Mouse (Mus musculus) kidney, adult 2 months (tissue): ENCODE data around the gene Clcf1. TPM values are rescaled to one million over a fixed set of nuclear protein-coding genes. Genes with fewer than 3 reads are reported as not detected.

Experiments
- DNase-seq: peaks from one replicate; pipeline ENCODE4 v3.0.0; 2021
- H3K27ac ChIP-seq: fragments of 200-500 bp; 2 replicates; pipeline ENCODE4 v1.5.1; 2012; ENCODE audit warnings: low read depth, low read length, control low read depth, inconsistent platforms; ENCODE audit not compliant: insufficient read depth
- H3K27me3 ChIP-seq: fragments of 200-500 bp; replicated peaks from 2 replicates; pipeline ENCODE4 v1.6.1; 2012; ENCODE audit warnings: mild to moderate bottlenecking, moderate library complexity, low read length, inconsistent platforms; ENCODE audit not compliant: control insufficient read depth, insufficient read depth
- H3K36me3 ChIP-seq: fragments of 200-500 bp; 2 replicates; pipeline ENCODE4 v1.6.1; 2012; ENCODE audit warnings: mild to moderate bottlenecking, moderate library complexity, low read length, inconsistent platforms; ENCODE audit not compliant: control insufficient read depth, insufficient read depth
- H3K4me1 ChIP-seq: fragments of 200-500 bp; 2 replicates; pipeline ENCODE4 v1.6.1; 2011; ENCODE audit warnings: low read length; ENCODE audit not compliant: control insufficient read depth, insufficient read depth
- H3K4me3 ChIP-seq: fragments of 200-500 bp; 2 replicates; pipeline ENCODE4 v1.5.1; 2011; ENCODE audit warnings: mild to moderate bottlenecking, low read depth, low read length, control low read depth; ENCODE audit not compliant: insufficient read depth
- CTCF ChIP-seq: fragments of 200-500 bp; conservative IDR thresholded peaks from 2 replicates; pipeline ENCODE4 v1.5.1; 2011; ENCODE audit warnings: low read depth, mild to moderate bottlenecking, control low read depth, low read length, moderate library complexity, mixed read lengths; ENCODE audit not compliant: insufficient read depth, insufficient read length
- POLR2A ChIP-seq: fragments of 200-500 bp; IDR thresholded peaks from one replicate; pipeline ENCODE4 v1.6.1; 2011; ENCODE audit warnings: low read depth, low read length, control low read depth
- WGBS: fragments of 180-500 bp; shearing (Covaris S2); methylation state at CpG from one replicate; pipeline ENCODE4 v1.1.7; 2018; 5-methylcytosine and 5-hydroxymethylcytosine counted together
- polyA plus RNA-seq: library from polyadenylated mRNA; depleted of rRNA; stranded (reverse); fragments of >200 nt; gene quantifications from 2 replicates; pipeline ENCODE4 v1.2.3, GENCODE M21; 2012

Clcf1 gene
- polyA plus RNA-seq, 1 experiment: 13.6 TPM

DNA sequence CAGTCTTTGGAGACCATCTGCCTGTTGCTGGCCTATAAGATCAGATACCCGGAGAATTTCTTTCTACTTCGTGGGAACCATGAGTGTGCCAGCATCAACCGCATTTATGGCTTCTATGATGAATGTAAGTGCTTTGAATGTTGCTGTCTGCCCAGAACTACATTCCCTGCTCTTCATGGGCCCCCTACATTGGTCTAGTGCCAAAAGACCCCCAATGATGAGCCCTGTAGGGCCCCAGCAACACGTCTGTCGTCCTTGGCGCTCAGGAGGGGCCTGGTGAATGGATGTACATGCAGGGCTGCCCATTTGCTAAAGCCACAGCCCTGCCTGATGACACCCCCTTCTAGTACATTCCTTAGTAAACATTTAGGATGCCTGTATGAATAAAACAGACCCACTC is 20.9 kb upstream of the Clcf1 start:
- Histone ChIP-seq H3K36me3 (peaks cover 2% of the 10 kb centered on the region; the same call in 1 of the 2 replicates), H3K4me1 (peaks cover 11% of the 10 kb centered on the region; the same call in 1 of the 2 replicates), H3K4me3 (peak overlapping the region; percentile 99), H3K27ac (no peak overlapping the region), H3K27me3 (no peaks in the 10 kb centered on the region)
- 46% methylated on average over 6 of the region's 6 CpGs for WGBS
- TF ChIP-seq CTCF (no peak), POLR2A (no peak)
- no peak for DNase-seq

DNA sequence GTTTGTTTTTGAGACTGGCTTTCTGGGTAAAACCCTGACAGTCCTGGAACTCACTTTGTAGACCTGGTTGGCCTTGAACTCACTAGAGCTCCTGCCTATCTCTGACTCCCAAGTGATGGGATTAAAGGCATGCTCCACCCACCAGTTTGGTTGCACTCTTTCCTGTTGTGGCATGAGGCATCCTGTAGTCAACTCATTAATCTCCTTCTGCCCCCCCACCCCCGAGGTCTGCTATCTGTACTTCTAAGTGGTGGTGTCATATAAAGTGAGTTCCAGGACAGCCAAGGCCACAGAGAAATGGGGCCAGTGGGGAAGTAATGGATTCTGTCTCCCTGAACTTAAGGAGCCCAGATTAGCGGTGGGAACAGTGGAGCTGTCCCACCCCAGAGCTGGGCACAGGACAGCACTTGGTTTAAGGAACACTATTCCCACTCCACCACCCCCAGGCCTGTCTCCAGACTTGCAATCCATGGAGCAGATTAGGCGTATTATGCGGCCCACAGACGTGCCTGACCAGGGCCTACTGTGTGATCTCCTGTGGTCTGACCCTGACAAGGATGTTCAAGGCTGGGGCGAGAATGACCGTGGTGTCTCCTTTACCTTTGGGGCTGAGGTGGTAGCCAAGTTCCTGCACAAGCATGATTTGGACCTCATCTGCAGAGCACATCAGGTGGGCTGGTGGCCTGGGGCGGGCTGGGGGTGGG is 19.9 kb upstream of the Clcf1 start:
- no peak overlapping the region for H3K27ac ChIP-seq
- no peak for DNase-seq
- peaks cover 2% of the 10 kb centered on the region; the same call in 1 of the 2 replicates for H3K36me3 ChIP-seq
- peaks cover 11% of the 10 kb centered on the region; the same call in 1 of the 2 replicates for H3K4me1 ChIP-seq
- no peak overlapping the region for H3K4me3 ChIP-seq
- no peaks in the 10 kb centered on the region for H3K27me3 ChIP-seq
- WGBS: 85% methylated on average over 8 of the region's 8 CpGs
- TF ChIP-seq CTCF: no peak
- TF ChIP-seq POLR2A: no peak

DNA sequence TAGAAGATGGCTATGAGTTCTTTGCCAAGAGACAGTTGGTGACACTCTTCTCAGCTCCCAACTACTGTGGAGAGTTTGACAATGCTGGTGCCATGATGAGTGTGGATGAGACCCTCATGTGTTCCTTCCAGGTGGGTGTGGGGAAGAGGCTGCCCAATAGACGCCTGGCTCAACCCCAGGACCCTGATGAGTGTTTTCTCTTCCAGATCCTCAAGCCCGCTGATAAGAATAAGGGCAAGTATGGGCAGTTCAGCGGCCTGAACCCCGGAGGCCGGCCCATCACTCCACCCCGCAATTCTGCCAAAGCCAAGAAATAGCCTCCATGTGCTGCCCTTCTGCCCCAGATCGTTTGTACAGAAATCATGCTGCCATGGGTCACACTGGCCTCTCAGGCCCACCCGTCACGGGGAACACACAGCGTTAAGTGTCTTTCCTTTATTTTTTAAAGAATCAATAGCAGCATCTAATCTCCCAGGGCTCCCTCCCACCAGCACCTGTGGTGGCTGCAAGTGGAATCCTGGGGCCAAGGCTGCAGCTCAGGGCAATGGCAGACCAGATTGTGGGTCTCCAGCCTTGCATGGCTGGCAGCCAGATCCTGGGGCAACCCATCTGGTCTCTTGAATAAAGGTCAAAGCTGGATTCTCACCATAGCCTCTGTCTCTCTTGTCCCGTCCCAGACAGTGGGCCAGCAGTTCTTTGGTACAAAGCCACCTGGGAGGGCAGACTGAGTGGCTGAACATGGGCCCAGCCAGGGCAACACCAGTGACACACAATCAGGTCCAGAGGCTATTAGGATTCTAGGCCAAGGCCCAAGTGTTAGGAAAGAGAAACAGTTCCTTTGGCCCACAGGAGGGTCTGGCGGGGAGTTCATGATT is 19.0 kb upstream of the Clcf1 start:
- Histone ChIP-seq H3K36me3 (peaks cover 2% of the 10 kb centered on the region; the same call in 1 of the 2 replicates), H3K27ac (no peak overlapping the region), H3K27me3 (no peaks in the 10 kb centered on the region), H3K4me1 (peaks cover 11% of the 10 kb centered on the region; the same call in 1 of the 2 replicates), H3K4me3 (no peak overlapping the region)
- 76% methylated on average over 12 of the region's 12 CpGs for WGBS
- TF ChIP-seq POLR2A: no peak
- no peak for TF ChIP-seq CTCF
- peak; percentile 42 for DNase-seq

DNA sequence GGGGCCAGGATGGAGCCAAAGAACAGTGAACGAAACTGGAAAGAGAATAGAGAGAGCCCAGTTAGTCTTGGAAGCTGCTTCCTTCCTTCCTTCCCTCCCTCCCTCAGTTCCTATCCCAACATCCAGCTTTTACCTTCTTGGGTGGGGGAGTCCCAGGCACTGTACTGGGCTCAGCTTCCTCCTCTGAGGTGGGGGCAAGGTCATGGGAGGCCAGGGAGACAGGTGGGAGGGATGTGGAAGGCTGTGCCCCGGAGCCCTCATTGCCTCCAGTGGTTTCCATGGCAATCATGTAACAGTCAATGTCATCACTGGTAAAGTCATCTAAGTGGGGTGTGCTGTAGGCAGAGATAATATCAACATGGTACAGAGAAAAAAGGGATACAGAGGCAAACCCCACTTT is 18.0 kb upstream of the Clcf1 start:
- H3K36me3 ChIP-seq: peaks cover 2% of the 10 kb centered on the region; the same call in 1 of the 2 replicates
- 53% methylated on average over 2 of the region's 2 CpGs for WGBS
- H3K4me3 ChIP-seq: no peak overlapping the region
- DNase-seq: no peak
- H3K27ac ChIP-seq: no peak overlapping the region
- H3K4me1 ChIP-seq: peaks cover 19% of the 10 kb centered on the region
- TF ChIP-seq POLR2A (no peak), CTCF (no peak)
- H3K27me3 ChIP-seq: no peaks in the 10 kb centered on the region

DNA sequence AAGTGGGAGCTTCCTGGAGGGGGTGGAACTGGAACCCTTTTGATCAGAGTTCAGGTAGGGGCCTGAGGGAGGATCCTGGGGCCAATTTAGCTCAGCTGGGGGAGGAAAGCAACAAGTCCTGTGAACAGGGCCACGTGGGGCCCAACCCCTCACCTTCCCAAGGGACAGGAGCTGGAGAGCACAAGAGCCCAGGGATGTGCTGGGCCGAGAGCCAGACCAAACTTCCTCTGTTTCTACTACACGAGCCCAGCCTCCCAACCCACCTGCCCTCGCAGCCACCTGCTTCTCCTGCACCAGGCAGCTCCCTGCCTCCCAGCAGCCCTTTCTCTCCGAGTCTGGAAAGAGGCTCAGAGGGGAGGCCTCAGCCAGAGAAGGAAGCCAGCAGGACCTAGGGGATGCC is 17.5 kb upstream of the Clcf1 start:
- 20% methylated on average over 5 of the region's 5 CpGs for WGBS
- peak; percentile 43 for DNase-seq
- peaks cover 2% of the 10 kb centered on the region; the same call in 1 of the 2 replicates for H3K36me3 ChIP-seq
- no peak overlapping the region for H3K27ac ChIP-seq
- TF ChIP-seq POLR2A: no peak
- TF ChIP-seq CTCF: no peak
- H3K4me3 ChIP-seq: no peak overlapping the region
- no peaks in the 10 kb centered on the region for H3K27me3 ChIP-seq
- H3K4me1 ChIP-seq: peaks cover 16% of the 10 kb centered on the region

DNA sequence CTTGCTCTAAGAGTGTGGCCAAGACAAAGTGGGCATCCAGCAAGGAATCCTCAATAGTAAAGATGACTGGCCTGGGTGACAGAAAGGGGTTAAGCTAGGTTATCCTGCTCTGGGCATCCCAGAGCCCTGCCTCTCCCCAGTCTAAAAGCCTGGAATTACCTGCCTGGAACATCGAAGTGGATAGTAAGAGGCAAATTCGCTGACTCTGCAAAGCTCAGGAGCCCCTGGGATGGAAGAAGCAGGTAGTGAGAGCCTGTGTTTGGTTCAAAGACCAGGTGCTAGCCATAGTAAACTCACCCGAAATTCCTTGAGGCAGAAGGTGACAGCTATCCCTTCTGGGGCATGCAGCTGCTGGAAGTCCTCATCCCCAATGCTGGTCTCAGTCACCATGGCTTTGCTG is 16.9 kb upstream of the Clcf1 start:
- peaks cover 21% of the 10 kb centered on the region for H3K4me1 ChIP-seq
- H3K4me3 ChIP-seq: no peak overlapping the region
- no peaks in the 10 kb centered on the region for H3K27me3 ChIP-seq
- no peak overlapping the region for H3K27ac ChIP-seq
- 63% methylated on average over 3 of the region's 3 CpGs for WGBS
- no peak for DNase-seq
- peaks cover 2% of the 10 kb centered on the region; the same call in 1 of the 2 replicates for H3K36me3 ChIP-seq
- TF ChIP-seq POLR2A: no peak
- TF ChIP-seq CTCF: no peak
